Mouse (Mus musculus) MEL (cell line): ENCODE data around the gene Soga1. TPM values are rescaled to one million over a fixed set of nuclear protein-coding genes. Genes with fewer than 3 reads are reported as not detected.

Experiments
- DNase-seq: peaks from one replicate; pipeline ENCODE4 v3.0.0; 2011; ENCODE audit warnings: low read depth, low spot score
- H3K27ac ChIP-seq: 2 replicates; pipeline ENCODE4 v1.5.1; 2012; ENCODE audit warnings: low read depth, mild to moderate bottlenecking, control low read depth, low read length, moderate library complexity; ENCODE audit not compliant: control insufficient read depth
- H3K27me3 ChIP-seq, 2 experiments: fragments of 150-350 bp in 1 of 2; sonication (generic) in 1 of 2; 2 replicates each; pipeline ENCODE4 v1.6.1; 2012; ENCODE audit warnings: low read length in 2 of 2, mild to moderate bottlenecking in 2 of 2, improper control_type of control experiment in 1 of 2, moderate library complexity in 1 of 2; ENCODE audit not compliant: insufficient read depth in 2 of 2, control insufficient read depth in 1 of 2
- H3K36me3 ChIP-seq, 2 experiments: 2 replicates each; pipeline ENCODE4 v1.6.1; 2012 to 2014; ENCODE audit warnings: low read length in 2 of 2, improper control_type of control experiment in 1 of 2, inconsistent platforms in 1 of 2, mild to moderate bottlenecking in 1 of 2; ENCODE audit not compliant: insufficient read depth in 2 of 2, control insufficient read depth in 1 of 2
- H3K4me1 ChIP-seq, 2 experiments: fragments of 150-350 bp in 1 of 2; sonication (generic) in 1 of 2; 2 replicates each; pipeline ENCODE4 v1.6.1; 2012; ENCODE audit warnings: low read length in 2 of 2, improper control_type of control experiment in 1 of 2, mild to moderate bottlenecking in 1 of 2; ENCODE audit not compliant: insufficient read depth in 2 of 2, control insufficient read depth in 1 of 2
- H3K4me3 ChIP-seq, 2 experiments: fragments of 150-350 bp in 1 of 2; sonication (generic) in 1 of 2; 2 replicates each; pipeline ENCODE4 v1.5.1; 2012; ENCODE audit warnings: low read depth in 2 of 2, low read length in 2 of 2, mild to moderate bottlenecking in 2 of 2, moderate library complexity in 2 of 2, control low read depth in 1 of 2, improper control_type of control experiment in 1 of 2; ENCODE audit not compliant: control insufficient read depth in 1 of 2, insufficient read depth in 1 of 2
- H3K79me2 ChIP-seq: 2 replicates; pipeline ENCODE4 v1.6.1; 2012; ENCODE audit warnings: mild to moderate bottlenecking, low read length, moderate library complexity; ENCODE audit not compliant: control insufficient read depth, poor library complexity, insufficient read depth
- H3K9ac ChIP-seq: 2 replicates; pipeline ENCODE4 v1.6.1; 2012; ENCODE audit warnings: low read depth, mild to moderate bottlenecking, control low read depth, low read length, moderate library complexity; ENCODE audit not compliant: control insufficient read depth, poor library complexity, severe bottlenecking
- H3K9me3 ChIP-seq: fragments of 150-350 bp; sonication (generic); replicated peaks from 2 replicates; pipeline ENCODE4 v1.6.1; 2012; ENCODE audit warnings: mild to moderate bottlenecking, low read length, improper control_type of control experiment, moderate library complexity; ENCODE audit not compliant: insufficient read depth
- BHLHE40 ChIP-seq: IDR thresholded peaks from 2 replicates; pipeline ENCODE4 v1.6.1; 2012; ENCODE audit warnings: low read depth, mild to moderate bottlenecking, inconsistent platforms, low read length, improper control_type of control experiment, borderline replicate concordance
- CHD1 ChIP-seq: IDR thresholded peaks from 2 replicates; pipeline ENCODE4 v1.6.1; 2012; ENCODE audit warnings: low read depth, mild to moderate bottlenecking, inconsistent platforms, low read length, improper control_type of control experiment
- CHD2 ChIP-seq: IDR thresholded peaks from 2 replicates; pipeline ENCODE4 v1.6.1; 2011; ENCODE audit warnings: low read length, improper control_type of control experiment
- CTCF ChIP-seq, 3 experiments: IDR thresholded peaks in 2 of 3; conservative IDR thresholded peaks in 1 of 3; 2 replicates each; pipeline ENCODE4 v1.5.1; 2011 to 2012; ENCODE audit warnings: low read length in 3 of 3, low read depth in 2 of 3, mild to moderate bottlenecking in 2 of 3, improper control_type of control experiment in 1 of 3, inconsistent platforms in 1 of 3, mixed read lengths in 1 of 3, moderate library complexity in 1 of 3; ENCODE audit not compliant: control insufficient read depth in 1 of 3, insufficient read depth in 1 of 3, poor library complexity in 1 of 3, severe bottlenecking in 1 of 3
- ELF1 ChIP-seq: IDR thresholded peaks from 2 replicates; pipeline ENCODE4 v1.6.1; 2014; ENCODE audit warnings: low read depth, mild to moderate bottlenecking, inconsistent platforms, low read length, improper control_type of control experiment, moderate library complexity
- EP300 ChIP-seq, 2 experiments: IDR thresholded peaks; 2 replicates each; pipeline ENCODE4 v1.6.1; 2011; ENCODE audit warnings: improper control_type of control experiment in 2 of 2, low read length in 2 of 2, low read depth in 1 of 2, mild to moderate bottlenecking in 1 of 2
- KAT2A ChIP-seq: conservative IDR thresholded peaks from 2 replicates; pipeline ENCODE4 v1.6.1; 2012; ENCODE audit warnings: low read depth, low read length, improper control_type of control experiment, inconsistent platforms
- MAX ChIP-seq: IDR thresholded peaks from 2 replicates; pipeline ENCODE4 v1.6.1; 2011; ENCODE audit warnings: low read length, improper control_type of control experiment
- MAZ ChIP-seq: IDR thresholded peaks from 2 replicates; pipeline ENCODE4 v1.6.1; 2012; ENCODE audit warnings: low read depth, mild to moderate bottlenecking, inconsistent platforms, low read length, improper control_type of control experiment
- MXI1 ChIP-seq: IDR thresholded peaks from 2 replicates; pipeline ENCODE4 v1.6.1; 2011; ENCODE audit warnings: mild to moderate bottlenecking, low read depth, low read length, improper control_type of control experiment
- MYB ChIP-seq: IDR thresholded peaks from 2 replicates; pipeline ENCODE4 v1.6.1; 2011; ENCODE audit warnings: mild to moderate bottlenecking, low read depth, low read length, improper control_type of control experiment
- MYC ChIP-seq: IDR thresholded peaks from 2 replicates; pipeline ENCODE4 v1.6.1; 2011; ENCODE audit warnings: low read depth, mild to moderate bottlenecking, low read length, improper control_type of control experiment, moderate library complexity
- NRF1 ChIP-seq: IDR thresholded peaks from 2 replicates; pipeline ENCODE4 v1.6.1; 2014; ENCODE audit warnings: low read depth, mild to moderate bottlenecking, inconsistent platforms, low read length, improper control_type of control experiment, moderate library complexity; ENCODE audit not compliant: poor library complexity, insufficient read depth, severe bottlenecking
- POLR2A ChIP-seq, 2 experiments: IDR thresholded peaks; 2 replicates each; pipeline ENCODE4 v1.6.1; 2011 to 2012; ENCODE audit warnings: low read length in 2 of 2, mild to moderate bottlenecking in 2 of 2, control low read depth in 1 of 2, improper control_type of control experiment in 1 of 2, low read depth in 1 of 2, moderate library complexity in 1 of 2; ENCODE audit not compliant: control insufficient read depth in 1 of 2, insufficient read depth in 1 of 2, poor library complexity in 1 of 2
- POLR2AphosphoS2 ChIP-seq: IDR thresholded peaks from 2 replicates; pipeline ENCODE4 v1.6.1; 2011; ENCODE audit warnings: low read length, improper control_type of control experiment
- RAD21 ChIP-seq: IDR thresholded peaks from 2 replicates; pipeline ENCODE4 v1.6.1; 2011; ENCODE audit warnings: mild to moderate bottlenecking, low read depth, low read length, improper control_type of control experiment
- RCOR1 ChIP-seq: IDR thresholded peaks from 2 replicates; pipeline ENCODE4 v1.6.1; 2012; ENCODE audit warnings: low read depth, mild to moderate bottlenecking, inconsistent platforms, low read length, improper control_type of control experiment
- SIN3A ChIP-seq: IDR thresholded peaks from 2 replicates; pipeline ENCODE4 v1.6.1; 2012; ENCODE audit warnings: low read length, improper control_type of control experiment, inconsistent platforms
- SMC3 ChIP-seq: IDR thresholded peaks from 2 replicates; pipeline ENCODE4 v1.6.1; 2011; ENCODE audit warnings: low read depth, low read length, improper control_type of control experiment
- TBP ChIP-seq: IDR thresholded peaks from 2 replicates; pipeline ENCODE4 v1.8.0; 2011; ENCODE audit warnings: low read depth, low read length, improper control_type of control experiment
- TCF12 ChIP-seq: IDR thresholded peaks from 2 replicates; pipeline ENCODE4 v1.6.1; 2014; ENCODE audit warnings: low read depth, mild to moderate bottlenecking, inconsistent platforms, low read length, improper control_type of control experiment, moderate library complexity
- UBTF ChIP-seq: IDR thresholded peaks from 2 replicates; pipeline ENCODE4 v1.6.1; 2012; ENCODE audit warnings: low read depth, mild to moderate bottlenecking, inconsistent platforms, low read length, improper control_type of control experiment, moderate library complexity, borderline replicate concordance; ENCODE audit not compliant: insufficient read depth
- USF1 ChIP-seq: IDR thresholded peaks from 2 replicates; pipeline ENCODE4 v1.6.1; 2014; ENCODE audit warnings: low read depth, mild to moderate bottlenecking, inconsistent platforms, low read length, improper control_type of control experiment, moderate library complexity
- USF2 ChIP-seq, 2 experiments: IDR thresholded peaks; 2 replicates each; pipeline ENCODE4 v1.6.1; 2011 to 2012; ENCODE audit warnings: improper control_type of control experiment in 2 of 2, low read length in 2 of 2, borderline replicate concordance in 1 of 2, inconsistent platforms in 1 of 2, low read depth in 1 of 2, mild to moderate bottlenecking in 1 of 2; ENCODE audit not compliant: insufficient read depth in 1 of 2
- ZC3H11A ChIP-seq: IDR thresholded peaks from 2 replicates; pipeline ENCODE4 v1.6.1; 2012; ENCODE audit warnings: low read depth, mild to moderate bottlenecking, inconsistent platforms, low read length, improper control_type of control experiment
- ZKSCAN1 ChIP-seq: IDR thresholded peaks from 2 replicates; pipeline ENCODE4 v1.6.1; 2012; ENCODE audit warnings: low read depth, mild to moderate bottlenecking, inconsistent platforms, low read length, improper control_type of control experiment, moderate library complexity
- ZMIZ1 ChIP-seq: IDR thresholded peaks from 2 replicates; pipeline ENCODE4 v1.6.1; 2012; ENCODE audit warnings: low read depth, mild to moderate bottlenecking, inconsistent platforms, low read length, improper control_type of control experiment, moderate library complexity
- ZNF384 ChIP-seq: IDR thresholded peaks from 2 replicates; pipeline ENCODE4 v1.6.1; 2012; ENCODE audit warnings: low read depth, mild to moderate bottlenecking, inconsistent platforms, low read length, improper control_type of control experiment
- polyA plus RNA-seq, 2 experiments: library from polyadenylated mRNA; stranded (reverse) in 1 of 2; unstranded in 1 of 2; fragments of >175 nt in 1 of 2; fragments of >200 nt in 1 of 2; gene quantifications; 2 replicates each; pipeline versions ENCODE4 v1.2.1 to v1.2.4; 2012; ENCODE audit warnings: low replicate concordance in 2 of 2, low read depth in 1 of 2; ENCODE audit not compliant: insufficient read length in 2 of 2, insufficient read depth in 1 of 2, missing spikeins in 1 of 2
- total RNA-seq: library from RNA; depleted of rRNA; stranded (reverse); fragments of 300-350 nt; gene quantifications from 2 replicates; pipeline ENCODE4 v1.2.3, GENCODE M21; 2012

The Soga1 gene
- total and polyA plus RNA-seq, 3 experiments, result 0.50 to 2.0 TPM; not detected in 1

DNA sequence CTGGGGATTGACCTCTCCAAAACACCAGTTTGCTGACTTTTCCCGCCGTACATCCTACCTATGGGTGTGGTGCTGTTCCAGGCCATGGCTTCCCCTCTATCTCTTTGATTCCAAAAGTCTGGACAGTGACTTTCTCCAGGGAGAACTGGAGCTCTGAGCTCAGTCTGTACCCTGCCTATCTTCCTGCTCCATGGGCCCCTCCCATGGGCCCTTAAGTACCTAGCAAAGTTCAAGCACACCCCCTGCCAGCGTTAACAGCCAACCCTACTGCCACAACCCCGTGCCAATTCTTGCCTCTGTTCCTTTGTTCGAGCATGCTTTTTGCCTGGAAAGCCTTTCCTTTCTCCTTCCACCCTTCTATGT, 71.8 kb downstream of the Soga1 start:
- Histone ChIP-seq H3K36me3 (peaks cover 2 to 5% of the 10 kb centered on the region in 2 experiments; a peak in 2 of 4 replicates), H3K27ac (peak overlapping the region; percentile 85), H3K27me3 (no peaks in the 10 kb centered on the region), H3K79me2 (peaks cover 8% of the 10 kb centered on the region), H3K4me1 (peaks cover 3 to 12% of the 10 kb centered on the region in 2 experiments; a peak in 3 of 4 replicates)
- TF ChIP-seq USF1 (no peak), SMC3 (no peak), NRF1 (no peak), ZKSCAN1 (no peak), TBP (no peak), SIN3A (no peak; the same call in 1 of the 2 replicates), ZMIZ1 (peak; percentile 51; the same call in 1 of the 2 replicates), MAZ (0 out of 2 replicates have a peak, but pooled peaks have one; percentile 13), USF2 (IDR thresholded peaks at IDR 0.05; ENCODE audit: borderline replicate concordance in 1 of 2, insufficient read depth in 1 of 2, low read depth in 1 of 2, low read length in 2 of 2) (no peak), MYB (no peak), MXI1 (peak; percentile 14; the same call in 1 of the 2 replicates), KAT2A (no peak), RAD21 (no peak), RCOR1 (0 out of 2 replicates have a peak, but pooled peaks have one; percentile 20)
- TF ChIP-seq, all 39 proteins: peak for 4
- no peak for DNase-seq
- Histone ChIP-seq H3K9ac (peak overlapping the region; percentile 86), H3K4me3 (peak overlapping the region; percentile 64 to 66), H3K9me3 (no peaks in the 10 kb centered on the region)

GRCm38 (mm10) chr2:157006511-157007233, 72.4 kb downstream of the Soga1 start, which contains the start of gene Dsn1:
Dsn1 (minus strand) TSS chr2:157007154.
- peak; percentile 94 for DNase-seq
- Histone ChIP-seq H3K27ac (peak within 1 kb of the TSS; percentile 85), H3K9me3 (no peaks in the 10 kb centered on the region), H3K9ac (peak within 1 kb of the TSS; percentile 86), H3K36me3 (peaks cover 2 to 5% of the 10 kb centered on the region in 2 experiments; a peak in 2 of 4 replicates), H3K27me3 (no peaks in the 10 kb centered on the region), H3K79me2 (peaks cover 8% of the 10 kb centered on the region), H3K4me1 (peaks cover 3 to 12% of the 10 kb centered on the region in 2 experiments; a peak in 3 of 4 replicates), H3K4me3 (peak within 1 kb of the TSS; percentile 64 to 66)
- TF ChIP-seq MAX (peak; percentile 38; the same call in 1 of the 2 replicates), RAD21 (no peak), TBP (peak; percentile 43; the same call in 1 of the 2 replicates), NRF1 (peak; percentile 94), CTCF (IDR thresholded peaks at IDR 0.05 in 2 of 3, conservative IDR thresholded peaks at IDR 0.05 in 1 of 3; ENCODE audit: control insufficient read depth in 1 of 3, insufficient read depth in 1 of 3, low read depth in 2 of 3, low read length in 3 of 3, poor library complexity in 1 of 3, severe bottlenecking in 1 of 3) (no peak), POLR2A (IDR thresholded peaks at IDR 0.05; ENCODE audit: control insufficient read depth in 1 of 2, insufficient read depth in 1 of 2, low read depth in 1 of 2, low read length in 2 of 2, poor library complexity in 1 of 2) (peak; percentile 80 to 95), ZC3H11A (no peak), USF1 (peak; percentile 91), CHD2 (no peak), ELF1 (peak; percentile 66), RCOR1 (no peak), CHD1 (no peak), UBTF (no peak), ZNF384 (no peak), SMC3 (no peak), MYC (peak; percentile 48; the same call in 1 of the 2 replicates), EP300 (IDR thresholded peaks at IDR 0.05; ENCODE audit: low read depth in 1 of 2, low read length in 2 of 2) (no peak), ZMIZ1 (peak; percentile 88), TCF12 (peak; percentile 69), BHLHE40 (peak; percentile 83), POLR2AphosphoS2 (peak; percentile 94), KAT2A (0 out of 2 replicates have a peak, but pooled peaks have one; percentile 29)
